Mouse (Mus musculus) limb, embryonic 11.5 days (tissue): ENCODE results near the gene Khdc3. TPM values are rescaled to one million over a fixed set of nuclear protein-coding genes. Genes with fewer than 3 reads are reported as not detected.
"Not testable (repeated sequence)": the region's sequence is repeated elsewhere in the genome, so short reads cannot be mapped to it uniquely, and the experiment has no call there.

Source experiments
- ATAC-seq: fragments of 200-750 bp; cut with Nextera tagmentation; 2 replicates; pipeline ENCODE4 v1.8.0; 2017; ENCODE audit warnings: low read depth; ENCODE audit not compliant: insufficient number of reproducible peaks, low FRiP score, low TSS enrichment
- DNase-seq: peaks from one replicate; pipeline ENCODE4 v3.0.0-alpha.2; 2015; ENCODE audit warnings: low spot score
- H3K27ac ChIP-seq: fragments of 300-500 bp; sonication (generic); replicated peaks from 2 replicates; pipeline ENCODE4 v1.5.1; 2014; ENCODE audit warnings: low read depth, mild to moderate bottlenecking, low read length
- H3K27me3 ChIP-seq: fragments of 300-500 bp; sonication (generic); 2 replicates; pipeline ENCODE4 v1.6.1; 2014; ENCODE audit warnings: mild to moderate bottlenecking, low read length, mixed read lengths; ENCODE audit not compliant: control insufficient read depth, insufficient read depth
- H3K36me3 ChIP-seq: fragments of 300-500 bp; sonication (generic); 2 replicates; pipeline ENCODE4 v1.6.1; 2014; ENCODE audit warnings: mild to moderate bottlenecking, low read length, moderate library complexity, mixed read lengths; ENCODE audit not compliant: control insufficient read depth, insufficient read depth
- H3K4me1 ChIP-seq: fragments of 300-500 bp; sonication (generic); 2 replicates; pipeline ENCODE4 v1.6.1; 2014; ENCODE audit warnings: low read length, mixed read lengths; ENCODE audit not compliant: control insufficient read depth, insufficient read depth
- H3K4me2 ChIP-seq: fragments of 300-500 bp; sonication (generic); 2 replicates; pipeline ENCODE4 v1.6.1; 2014; ENCODE audit warnings: low read depth, mild to moderate bottlenecking, moderate library complexity; ENCODE audit not compliant: severe bottlenecking
- H3K4me3 ChIP-seq: fragments of 300-500 bp; sonication (generic); 2 replicates; pipeline ENCODE4 v1.5.1; 2014; ENCODE audit warnings: low read depth, low read length
- H3K9ac ChIP-seq: fragments of 300-500 bp; sonication (generic); 2 replicates; pipeline ENCODE4 v1.6.1; 2014; ENCODE audit warnings: mild to moderate bottlenecking, low read length
- H3K9me3 ChIP-seq: fragments of 300-500 bp; sonication (generic); 2 replicates; pipeline ENCODE4 v1.6.1; 2016; ENCODE audit warnings: low read length; ENCODE audit not compliant: control insufficient read depth
- WGBS: fragments of 180-500 bp; shearing (Covaris S2); extraction: QIAGEN DNeasy Blood & Tissue Kit; methylation state at CpG from one replicate; pipeline ENCODE4 v1.1.7; 2014; 5-methylcytosine and 5-hydroxymethylcytosine counted together
- polyA plus RNA-seq: library from polyadenylated mRNA; unstranded; fragments of >200 nt; fragmentation: Nextera tagmentation; extraction: Ambion mirVana; gene quantifications from 2 replicates; pipeline ENCODE4 v1.2.1, GENCODE M21; 2014

The Khdc3 gene
- polyA plus RNA-seq, 1 experiment from 2014 or later, result not detected

GRCm38 (mm10) chr9:73105141-73105540 lies 3.5 kb downstream of the Khdc3 start:
- Histone ChIP-seq H3K27me3 (peaks cover 9% of the 10 kb centered on the region; the same call in 1 of the 2 replicates), H3K9me3 (no peaks in the 10 kb centered on the region), H3K4me1 (no peaks in the 10 kb centered on the region), H3K4me3 (no peak overlapping the region), H3K9ac (no peak overlapping the region), H3K36me3 (no peaks in the 10 kb centered on the region), H3K4me2 (no peak overlapping the region), H3K27ac (no peak overlapping the region)
- DNase-seq, result no peak
- no peak for ATAC-seq
- 50% methylated on average over 1 of the region's 1 CpGs for WGBS

- H3K27me3 ChIP-seq, result peaks cover 9% of the 10 kb centered on the region; the same call in 1 of the 2 replicates
- no peak for ATAC-seq
- no peaks in the 10 kb centered on the region for H3K4me1 ChIP-seq
- H3K9ac ChIP-seq, result no peak overlapping the region
- no peak for DNase-seq
- no peak overlapping the region for H3K4me3 ChIP-seq
- H3K36me3 ChIP-seq, result no peaks in the 10 kb centered on the region
- H3K4me2 ChIP-seq, result no peak overlapping the region
- no peak overlapping the region for H3K27ac ChIP-seq
- no peaks in the 10 kb centered on the region for H3K9me3 ChIP-seq
Observed at GRCm38 (mm10) chr9:73105771-73106170, 4.1 kb downstream of the Khdc3 start.

GRCm38 (mm10) chr9:73112919-73113906 lies 11.6 kb downstream of the Khdc3 start, which contains the start of gene Rsl24d1:
TSS of gene Rsl24d1 (plus strand) at chr9:73113426.
- Histone ChIP-seq H3K9ac (peak within 1 kb of the TSS; percentile 70), H3K9me3 (no peaks in the 10 kb centered on the region), H3K27me3 (no peaks in the 10 kb centered on the region), H3K27ac (peak within 1 kb of the TSS; percentile 56; the same call in 1 of the 2 replicates), H3K4me3 (peak within 1 kb of the TSS; percentile 96), H3K4me2 (peak within 1 kb of the TSS; percentile 52), H3K4me1 (no peaks in the 10 kb centered on the region), H3K36me3 (peaks cover 7% of the 10 kb centered on the region; the same call in 1 of the 2 replicates)
- DNase-seq, result peak; percentile 85
- peak; percentile 96 for ATAC-seq
- under 1% methylated on average over 64 of the region's 64 CpGs for WGBS

GRCm38 (mm10) chr9:73116704-73117103 lies 15.1 kb downstream of the Khdc3 start:
- H3K9ac ChIP-seq, DNase-seq, ATAC-seq, H3K4me2 ChIP-seq, H3K27me3 ChIP-seq, H3K4me3 ChIP-seq, H3K9me3 ChIP-seq, H3K4me1 ChIP-seq, H3K27ac ChIP-seq: not testable (repeated sequence)
- peaks cover 17% of the 10 kb centered on the region; the same call in 1 of the 2 replicates for H3K36me3 ChIP-seq
- 90% methylated on average over 5 of the region's 6 CpGs for WGBS

- ATAC-seq, result no peak
- WGBS, result 88% methylated on average over 4 of the region's 4 CpGs
Observed at GRCm38 (mm10) chr9:73118012-73118411, 16.4 kb downstream of the Khdc3 start.

GRCm38 (mm10) chr9:73121735-73122134 lies 20.1 kb downstream of the Khdc3 start:
- Histone ChIP-seq H3K9me3 (no peaks in the 10 kb centered on the region), H3K9ac (no peak overlapping the region), H3K27ac (no peak overlapping the region), H3K4me3 (no peak overlapping the region), H3K4me2 (no peak overlapping the region), H3K27me3 (no peaks in the 10 kb centered on the region), H3K36me3 (peaks cover 16% of the 10 kb centered on the region; the same call in 1 of the 2 replicates), H3K4me1 (no peaks in the 10 kb centered on the region)
- WGBS, result 79% methylated on average over 8 of the region's 8 CpGs
- DNase-seq (peak; percentile 31), ATAC-seq (no peak)

More at GRCm38 (mm10) chr9:73118012-73118411, 16.4 kb downstream of the Khdc3 start:
- no peaks in the 10 kb centered on the region for H3K27me3 ChIP-seq
- H3K9me3 ChIP-seq, result no peaks in the 10 kb centered on the region
- no peak overlapping the region for H3K4me3 ChIP-seq
- H3K27ac ChIP-seq, result no peak overlapping the region
- H3K9ac ChIP-seq, result no peak overlapping the region
- no peaks in the 10 kb centered on the region for H3K4me1 ChIP-seq
- no peak overlapping the region for H3K4me2 ChIP-seq
- no peak for DNase-seq
- peaks cover 19% of the 10 kb centered on the region; the same call in 1 of the 2 replicates for H3K36me3 ChIP-seq

- no peaks in the 10 kb centered on the region for H3K27me3 ChIP-seq
- H3K4me2 ChIP-seq, result no peak overlapping the region
- 96% methylated on average over 8 of the region's 8 CpGs for WGBS
- DNase-seq (no peak), ATAC-seq (no peak)
- H3K36me3 ChIP-seq, result peaks cover 11% of the 10 kb centered on the region
- no peaks in the 10 kb centered on the region for H3K4me1 ChIP-seq
- no peak overlapping the region for H3K4me3 ChIP-seq
- no peak overlapping the region for H3K27ac ChIP-seq
- no peak overlapping the region for H3K9ac ChIP-seq
- H3K9me3 ChIP-seq, result no peaks in the 10 kb centered on the region
Observed at GRCm38 (mm10) chr9:73125043-73125570, 23.5 kb downstream of the Khdc3 start.

- Histone ChIP-seq H3K9me3 (no peaks in the 10 kb centered on the region), H3K9ac (no peak overlapping the region), H3K27ac (no peak overlapping the region), H3K36me3 (peaks cover 2% of the 10 kb centered on the region), H3K4me1 (no peaks in the 10 kb centered on the region), H3K4me3 (no peak overlapping the region), H3K27me3 (no peaks in the 10 kb centered on the region), H3K4me2 (no peak overlapping the region)
- no peak for DNase-seq
- no peak for ATAC-seq
- 82% methylated on average over 2 of the region's 2 CpGs for WGBS
Observed at GRCm38 (mm10) chr9:73127457-73127856, 25.8 kb downstream of the Khdc3 start.
